Mouse (Mus musculus) forebrain, embryonic 14.5 days (tissue): ENCODE measurements around the gene Myh14. TPM values are rescaled to one million over a fixed set of nuclear protein-coding genes. Genes with fewer than 3 reads are reported as not detected.

Experiments
- ATAC-seq: fragments of 200-750 bp; cut with Nextera tagmentation; 2 replicates; pipeline ENCODE4 v1.8.0; 2017; ENCODE audit warnings: mild to moderate bottlenecking, moderate library complexity
- DNase-seq: peaks from one replicate; pipeline ENCODE4 v3.0.0-alpha.2; 2015; ENCODE audit warnings: low spot score
- H3K27ac ChIP-seq: fragments of 300-500 bp; sonication (generic); 2 replicates; pipeline ENCODE4 v1.5.1; 2014; ENCODE audit warnings: low read depth, mild to moderate bottlenecking, control low read depth, low read length, moderate library complexity
- H3K27me3 ChIP-seq: fragments of 300-500 bp; sonication (generic); replicated peaks from 2 replicates; pipeline ENCODE4 v1.6.1; 2014; ENCODE audit warnings: low read length, control low read depth, mixed read lengths; ENCODE audit not compliant: control insufficient read depth, insufficient read depth
- H3K36me3 ChIP-seq: fragments of 300-500 bp; sonication (generic); 2 replicates; pipeline ENCODE4 v1.6.1; 2014; ENCODE audit warnings: low read length, control low read depth; ENCODE audit not compliant: control insufficient read depth, insufficient read depth
- H3K4me1 ChIP-seq: fragments of 300-500 bp; sonication (generic); 2 replicates; pipeline ENCODE4 v1.6.1; 2014; ENCODE audit warnings: antibody characterized with exemption, low read length, control low read depth; ENCODE audit not compliant: control insufficient read depth, insufficient read depth
- H3K4me2 ChIP-seq: fragments of 300-500 bp; sonication (generic); 2 replicates; pipeline ENCODE4 v1.6.1; 2014; ENCODE audit warnings: mild to moderate bottlenecking, control low read depth, low read length
- H3K4me3 ChIP-seq: fragments of 300-500 bp; sonication (generic); 2 replicates; pipeline ENCODE4 v1.5.1; 2014; ENCODE audit warnings: low read depth, low read length, control low read depth
- H3K9ac ChIP-seq: fragments of 300-500 bp; sonication (generic); 2 replicates; pipeline ENCODE4 v1.6.1; 2014; ENCODE audit warnings: mild to moderate bottlenecking, low read length, control low read depth, moderate library complexity
- H3K9me3 ChIP-seq: fragments of 300-500 bp; sonication (generic); replicated peaks from 2 replicates; pipeline ENCODE4 v1.6.1; 2016; ENCODE audit warnings: low read length, control low read depth, mixed read lengths; ENCODE audit not compliant: control insufficient read depth
- WGBS: fragments of 180-500 bp; shearing (Covaris S2); extraction: QIAGEN DNeasy Blood & Tissue Kit; methylation state at CpG from one replicate; pipeline ENCODE4 v1.1.7; 2014; 5-methylcytosine and 5-hydroxymethylcytosine counted together
- polyA plus RNA-seq: library from polyadenylated mRNA; unstranded; fragments of >200 nt; fragmentation: Nextera tagmentation; extraction: Ambion mirVana; gene quantifications from 2 replicates; pipeline ENCODE4 v1.2.1, GENCODE M21; 2014

Gene Myh14
- polyA plus RNA-seq, 1 experiment from 2014 or later: 1.1 TPM

GRCm38 (mm10) chr7:44565414-44565813, 105.2 kb downstream of the Myh14 start:
- 75% methylated on average over 6 of the region's 6 CpGs for WGBS
- Histone ChIP-seq H3K27ac (no peak overlapping the region), H3K36me3 (no peaks in the 10 kb centered on the region), H3K9ac (no peak overlapping the region), H3K9me3 (no peaks in the 10 kb centered on the region), H3K4me3 (no peak overlapping the region), H3K27me3 (no peaks in the 10 kb centered on the region), H3K4me1 (no peaks in the 10 kb centered on the region), H3K4me2 (no peak overlapping the region)
- ATAC-seq (no peak), DNase-seq (no peak)

DNA sequence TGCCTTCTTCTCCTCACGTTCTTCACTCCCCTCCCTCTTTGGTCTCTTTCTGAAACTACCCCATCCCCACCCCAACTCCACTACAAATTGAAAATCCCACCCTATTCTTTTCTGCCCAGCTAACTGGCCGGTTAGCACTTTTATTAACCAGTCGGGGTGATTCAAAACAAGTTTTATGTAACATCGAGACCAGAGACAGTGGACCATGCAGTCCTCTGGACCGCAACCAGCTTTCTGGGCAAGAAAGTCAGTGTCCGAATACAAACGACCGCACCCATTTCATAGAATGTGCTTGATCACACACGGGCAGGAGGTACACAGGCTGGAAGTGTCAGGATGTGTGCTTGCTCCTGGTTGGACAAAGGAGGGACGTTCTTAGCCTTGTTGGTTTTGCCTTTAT, 106.2 kb downstream of the Myh14 start:
- Histone ChIP-seq H3K4me1 (no peaks in the 10 kb centered on the region), H3K9ac (no peak overlapping the region), H3K4me3 (no peak overlapping the region), H3K36me3 (no peaks in the 10 kb centered on the region), H3K9me3 (no peaks in the 10 kb centered on the region), H3K27me3 (no peaks in the 10 kb centered on the region), H3K4me2 (no peak overlapping the region), H3K27ac (no peak overlapping the region)
- 87% methylated on average over 10 of the region's 10 CpGs for WGBS
- DNase-seq: no peak
- ATAC-seq: no peak

GRCm38 (mm10) chr7:44563284-44563683, 107.4 kb downstream of the Myh14 start:
- Histone ChIP-seq H3K4me1 (no peaks in the 10 kb centered on the region), H3K36me3 (no peaks in the 10 kb centered on the region), H3K4me2 (no peak overlapping the region), H3K27ac (no peak overlapping the region), H3K4me3 (no peak overlapping the region), H3K27me3 (no peaks in the 10 kb centered on the region), H3K9ac (no peak overlapping the region), H3K9me3 (no peaks in the 10 kb centered on the region)
- WGBS: 46% methylated on average over 8 of the region's 8 CpGs
- DNase-seq (no peak), ATAC-seq (no peak)

- ATAC-seq: peak; percentile 70
- Histone ChIP-seq H3K9me3 (no peaks in the 10 kb centered on the region), H3K9ac (no peak overlapping the region), H3K27me3 (no peaks in the 10 kb centered on the region), H3K4me1 (no peaks in the 10 kb centered on the region), H3K27ac (no peak overlapping the region), H3K4me2 (no peak overlapping the region), H3K36me3 (no peaks in the 10 kb centered on the region), H3K4me3 (no peak overlapping the region)
- WGBS: 54% methylated on average over 18 of the region's 18 CpGs
- DNase-seq: peak; percentile 94
Observed at GRCm38 (mm10) chr7:44560435-44561400, 109.9 kb downstream of the Myh14 start.

- Histone ChIP-seq H3K9me3 (no peaks in the 10 kb centered on the region), H3K36me3 (no peaks in the 10 kb centered on the region), H3K9ac (no peak overlapping the region), H3K4me3 (no peak overlapping the region), H3K27ac (no peak overlapping the region), H3K27me3 (no peaks in the 10 kb centered on the region), H3K4me2 (no peak overlapping the region), H3K4me1 (peaks cover 4% of the 10 kb centered on the region)
- 85% methylated on average over 2 of the region's 2 CpGs for WGBS
- DNase-seq (no peak), ATAC-seq (no peak)
Observed at GRCm38 (mm10) chr7:44557629-44558028, 113.0 kb downstream of the Myh14 start.

Other genes starting within 250 kb of the Myh14 start
- gene Lrrc4b, start 241.8 kb downstream of the Myh14 start, polyA plus RNA-seq: 20.8 and 22.1 TPM in 2 replicates
- 5.3 TPM in 2 replicates for gene Aspdh, start 205.5 kb downstream of the Myh14 start, polyA plus RNA-seq
- gene Josd2, start 202.9 kb downstream of the Myh14 start, polyA plus RNA-seq: 49.3 and 50.5 TPM in 2 replicates
- gene Emc10, start 174.3 kb downstream of the Myh14 start, polyA plus RNA-seq: 147 and 154 TPM in 2 replicates
- 13.0 and 24.0 TPM in 2 replicates for gene Fam71e1, start 174.3 kb downstream of the Myh14 start, polyA plus RNA-seq
- 0.10 TPM in 2 replicates for gene Mybpc2, start 146.2 kb downstream of the Myh14 start, polyA plus RNA-seq
- gene Spib, start 138.8 kb downstream of the Myh14 start, polyA plus RNA-seq: not detected in 2 replicates
- gene Pold1, start 122.0 kb downstream of the Myh14 start, polyA plus RNA-seq: 32.6 and 33.0 TPM in 2 replicates
- 72.6 and 78.2 TPM in 2 replicates for gene Nr1h2, start 116.9 kb downstream of the Myh14 start, polyA plus RNA-seq
- 0.74 and 0.79 TPM in 2 replicates for gene Napsa, start 98.5 kb downstream of the Myh14 start, polyA plus RNA-seq
- gene Kcnc3, start 80.2 kb downstream of the Myh14 start, polyA plus RNA-seq: 2.1 and 2.2 TPM in 2 replicates
- gene Izumo2, start 37.9 kb upstream of the Myh14 start, polyA plus RNA-seq: not detected in 2 replicates
- 32.0 and 33.5 TPM in 2 replicates for gene Vrk3, start 77.6 kb upstream of the Myh14 start, polyA plus RNA-seq
- gene Zfp473, start 80.2 kb upstream of the Myh14 start, polyA plus RNA-seq: 1.2 and 1.3 TPM in 2 replicates
- 40.4 and 43.6 TPM in 2 replicates for gene Nup62, start 145.2 kb upstream of the Myh14 start, polyA plus RNA-seq
- 1.0 and 1.2 TPM in 2 replicates for gene Il4i1, start 145.5 kb upstream of the Myh14 start, polyA plus RNA-seq
- 4.2 and 4.7 TPM in 2 replicates for gene Atf5, start 145.8 kb upstream of the Myh14 start, polyA plus RNA-seq
- gene Akt1s1, start 178.1 kb upstream of the Myh14 start, polyA plus RNA-seq: 70.4 and 75.4 TPM in 2 replicates
- gene Tbc1d17, start 178.2 kb upstream of the Myh14 start, polyA plus RNA-seq: 79.6 and 105 TPM in 2 replicates
- 30.0 and 31.7 TPM in 2 replicates for gene Pnkp, start 186.3 kb upstream of the Myh14 start, polyA plus RNA-seq
- 447 and 458 TPM in 2 replicates for gene Ptov1, start 198.9 kb upstream of the Myh14 start, polyA plus RNA-seq
- 75.4 and 94.0 TPM in 2 replicates for gene Med25, start 221.9 kb upstream of the Myh14 start, polyA plus RNA-seq
- gene Fuz, start 225.2 kb upstream of the Myh14 start, polyA plus RNA-seq: 18.2 and 18.3 TPM in 2 replicates